Mouse (Mus musculus) limb, embryonic 13.5 days (tissue): Measurements from ENCODE around the gene Tbc1d8b. TPM values are rescaled to one million over a fixed set of nuclear protein-coding genes. Genes with fewer than 3 reads are reported as not detected.
"Not testable (repeated sequence)": the region's sequence is repeated elsewhere in the genome, so short reads cannot be mapped to it uniquely, and the experiment has no call there.

ENCODE experiments used
- ATAC-seq: fragments of 200-750 bp; cut with Nextera tagmentation; 2 replicates; pipeline ENCODE4 v1.8.0; 2017; ENCODE audit warnings: low read depth, moderate number of reproducible peaks, moderate TSS enrichment; ENCODE audit not compliant: low FRiP score
- H3K27ac ChIP-seq: fragments of 300-500 bp; sonication (generic); 2 replicates; pipeline ENCODE4 v1.5.1; 2015; ENCODE audit warnings: inconsistent platforms, mild to moderate bottlenecking, moderate library complexity
- H3K27me3 ChIP-seq: fragments of 300-500 bp; sonication (generic); 2 replicates; pipeline ENCODE4 v1.6.1; 2015; ENCODE audit warnings: mild to moderate bottlenecking, inconsistent platforms
- H3K36me3 ChIP-seq: fragments of 300-500 bp; sonication (generic); 2 replicates; pipeline ENCODE4 v1.6.1; 2015; ENCODE audit warnings: inconsistent platforms, mild to moderate bottlenecking, moderate library complexity
- H3K4me1 ChIP-seq: fragments of 300-500 bp; sonication (generic); 2 replicates; pipeline ENCODE4 v1.6.1; 2015; ENCODE audit warnings: inconsistent platforms
- H3K4me2 ChIP-seq: fragments of 300-500 bp; sonication (generic); replicated peaks from 2 replicates; pipeline ENCODE4 v1.6.1; 2015; ENCODE audit warnings: inconsistent platforms, mild to moderate bottlenecking, moderate library complexity
- H3K4me3 ChIP-seq: fragments of 300-500 bp; sonication (generic); 2 replicates; pipeline ENCODE4 v1.5.1; 2015; ENCODE audit warnings: moderate library complexity, mild to moderate bottlenecking, inconsistent platforms
- H3K9ac ChIP-seq: fragments of 300-500 bp; sonication (generic); 2 replicates; pipeline ENCODE4 v1.6.1; 2015; ENCODE audit warnings: mild to moderate bottlenecking, inconsistent platforms
- H3K9me3 ChIP-seq: fragments of 300-500 bp; sonication (generic); 2 replicates; pipeline ENCODE4 v1.6.1; 2016; ENCODE audit warnings: inconsistent platforms
- WGBS: fragments of 180-500 bp; shearing (Covaris S2); methylation state at CpG from one replicate; pipeline ENCODE4 v1.1.7; 2015; 5-methylcytosine and 5-hydroxymethylcytosine counted together
- polyA plus RNA-seq: library from polyadenylated mRNA; unstranded; fragments of >200 nt; fragmentation: Nextera tagmentation; extraction: Ambion mirVana; gene quantifications from 2 replicates; pipeline ENCODE4 v1.2.1, GENCODE M21; 2015

Tbc1d8b gene
- polyA plus RNA-seq, 1 experiment from 2014 or later: 3.8 TPM

- 0 out of 2 replicates have a peak, but pooled peaks cover 7% of the 10 kb centered on the region for H3K27me3 ChIP-seq
- H3K4me3 ChIP-seq: no peak overlapping the region
- no peak overlapping the region for H3K4me2 ChIP-seq
- H3K36me3 ChIP-seq: 0 out of 2 replicates have a peak, but pooled peaks cover 2% of the 10 kb centered on the region
- ATAC-seq: no peak
- no peak overlapping the region for H3K27ac ChIP-seq
- H3K4me1 ChIP-seq: no peaks in the 10 kb centered on the region
- H3K9me3 ChIP-seq: no peaks in the 10 kb centered on the region
- no peak overlapping the region for H3K9ac ChIP-seq
- WGBS: 86% methylated on average over 5 of the region's 5 CpGs
Observed at GRCm38 (mm10) chrX:139737066-139737465, 52.3 kb downstream of the Tbc1d8b start.

DNA sequence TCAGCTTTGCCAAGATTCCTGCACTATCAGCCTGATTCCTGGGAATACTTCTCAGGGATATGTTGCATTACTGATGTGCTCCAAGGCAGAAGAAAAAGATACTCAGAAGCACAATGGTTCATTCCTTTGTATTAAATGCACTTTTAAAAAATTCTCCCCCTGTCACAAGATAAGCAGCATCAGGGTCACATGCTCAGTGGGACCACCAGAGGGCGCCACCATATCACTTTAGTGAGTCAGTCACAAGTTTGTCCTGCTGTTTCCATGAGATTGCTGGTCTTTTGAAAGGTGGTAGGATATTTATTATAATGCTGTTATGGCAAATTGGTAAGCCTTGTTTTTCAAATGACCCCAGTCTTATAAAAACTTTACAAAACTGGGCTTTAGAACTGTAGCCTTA is 67.1 kb downstream of the Tbc1d8b start:
- H3K4me3 ChIP-seq: no peak overlapping the region
- 0% methylated on average over 1 of the region's 1 CpGs for WGBS
- H3K27ac ChIP-seq: no peak overlapping the region
- H3K36me3 ChIP-seq: peaks cover 10% of the 10 kb centered on the region
- no peaks in the 10 kb centered on the region for H3K4me1 ChIP-seq
- H3K9ac ChIP-seq: no peak overlapping the region
- no peaks in the 10 kb centered on the region for H3K27me3 ChIP-seq
- no peak for ATAC-seq
- no peaks in the 10 kb centered on the region; the same call in 1 of the 2 replicates for H3K9me3 ChIP-seq
- no peak overlapping the region for H3K4me2 ChIP-seq

- WGBS: 86% methylated on average over 3 of the region's 3 CpGs
- ATAC-seq, H3K9me3 ChIP-seq: not testable (repeated sequence)
Observed at GRCm38 (mm10) chrX:139758634-139759033, 73.8 kb downstream of the Tbc1d8b start.

GRCm38 (mm10) chrX:139762546-139762945 is 77.8 kb downstream of the Tbc1d8b start:
- ATAC-seq: no peak
- Histone ChIP-seq H3K27ac (no peak overlapping the region), H3K36me3 (no peaks in the 10 kb centered on the region)

More at GRCm38 (mm10) chrX:139758634-139759033, 73.8 kb downstream of the Tbc1d8b start:
- not testable (repeated sequence) for H3K9ac ChIP-seq, H3K4me2 ChIP-seq, H3K4me1 ChIP-seq, H3K27ac ChIP-seq, H3K4me3 ChIP-seq, H3K27me3 ChIP-seq, H3K36me3 ChIP-seq

DNA sequence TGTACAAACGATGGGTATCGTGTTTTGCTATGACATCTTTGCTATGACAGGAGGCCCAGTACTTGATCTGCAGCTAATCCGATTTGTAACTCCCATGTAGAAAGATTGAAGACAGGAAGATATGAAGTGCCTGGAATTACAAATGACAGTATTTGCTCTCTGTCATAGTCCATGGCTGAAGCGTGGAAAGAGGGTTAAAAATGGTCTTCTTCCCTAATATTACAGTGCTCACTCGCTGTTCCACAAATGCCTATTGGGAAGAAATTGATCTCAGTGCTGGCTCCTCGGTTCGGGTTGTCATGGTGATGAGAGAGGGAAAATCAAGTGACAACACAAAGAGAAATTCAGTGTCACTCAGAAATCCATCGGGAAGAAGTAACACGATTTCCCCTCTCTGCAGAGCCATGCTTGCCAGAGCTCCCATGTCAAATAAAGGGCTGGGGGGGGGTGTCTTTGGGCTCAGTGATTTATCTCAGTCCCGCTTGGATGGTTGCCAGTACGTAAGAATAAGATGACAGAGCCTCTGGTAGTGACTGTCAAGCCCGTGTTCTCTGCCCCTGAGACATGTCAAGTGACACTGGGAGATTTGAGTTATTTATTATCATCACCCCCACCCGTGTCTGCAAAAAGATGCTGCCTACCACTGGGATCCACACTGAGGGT is 85.3 kb downstream of the Tbc1d8b start:
- Histone ChIP-seq H3K4me2 (no peak overlapping the region), H3K4me3 (no peak overlapping the region), H3K9me3 (no peaks in the 10 kb centered on the region), H3K27ac (no peak overlapping the region), H3K36me3 (no peaks in the 10 kb centered on the region), H3K9ac (no peak overlapping the region), H3K4me1 (no peaks in the 10 kb centered on the region), H3K27me3 (peaks cover 18% of the 10 kb centered on the region; the same call in 1 of the 2 replicates)
- ATAC-seq: no peak
- 82% methylated on average over 13 of the region's 13 CpGs for WGBS

More at GRCm38 (mm10) chrX:139762546-139762945, 77.8 kb downstream of the Tbc1d8b start:
- Histone ChIP-seq H3K4me3 (no peak overlapping the region), H3K4me2 (no peak overlapping the region), H3K27me3 (peaks cover 3% of the 10 kb centered on the region; the same call in 1 of the 2 replicates), H3K9ac (no peak overlapping the region), H3K9me3 (no peaks in the 10 kb centered on the region), H3K4me1 (no peaks in the 10 kb centered on the region)
- WGBS: 77% methylated on average over 2 of the region's 2 CpGs

DNA sequence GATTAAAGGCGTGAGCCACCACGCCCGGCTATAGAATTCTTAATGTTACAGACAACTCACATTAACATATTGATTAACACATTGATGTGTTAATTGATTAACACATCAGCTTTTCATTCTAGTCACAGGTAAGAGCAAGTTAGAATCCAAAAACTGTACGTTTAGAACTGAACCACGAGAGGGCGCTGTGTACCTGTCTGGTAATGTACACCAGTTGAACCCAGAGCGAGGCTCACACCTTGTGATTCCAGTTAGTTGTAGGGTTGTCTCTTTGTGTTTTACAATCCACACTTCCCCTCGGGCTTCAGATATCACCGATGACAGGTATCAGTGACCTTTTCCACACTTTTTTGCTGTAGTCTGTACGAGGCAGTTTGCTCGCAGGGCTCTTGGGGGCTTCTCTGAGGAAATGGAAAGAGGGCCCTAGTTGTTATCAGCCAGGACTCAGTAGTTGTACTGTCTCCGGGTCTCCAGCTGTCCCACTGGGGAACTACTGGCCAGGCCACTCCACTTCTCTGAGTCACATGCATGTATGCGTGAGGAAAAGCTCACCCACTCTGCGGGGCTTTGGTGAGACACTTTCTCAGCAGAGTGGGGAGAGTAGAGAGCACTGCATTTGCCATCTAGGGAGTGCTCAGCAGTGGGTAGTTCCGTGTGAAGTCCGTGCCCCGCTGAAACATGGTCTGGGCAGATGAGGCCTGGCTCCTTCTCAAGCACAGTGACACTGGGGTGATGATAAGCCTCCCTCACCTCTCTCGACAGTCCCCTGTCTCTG is 89.7 kb downstream of the Tbc1d8b start:
- peak; percentile 36; the same call in 1 of the 2 replicates for ATAC-seq
- H3K4me3 ChIP-seq: no peak overlapping the region
- H3K27me3 ChIP-seq: peaks cover 23% of the 10 kb centered on the region; the same call in 1 of the 2 replicates
- peak overlapping the region; percentile 19; the same call in 1 of the 2 replicates for H3K4me2 ChIP-seq
- H3K36me3 ChIP-seq: no peaks in the 10 kb centered on the region
- H3K4me1 ChIP-seq: no peaks in the 10 kb centered on the region
- H3K9ac ChIP-seq: no peak overlapping the region
- 28% methylated on average over 18 of the region's 18 CpGs for WGBS
- no peaks in the 10 kb centered on the region for H3K9me3 ChIP-seq
- H3K27ac ChIP-seq: no peak overlapping the region

DNA sequence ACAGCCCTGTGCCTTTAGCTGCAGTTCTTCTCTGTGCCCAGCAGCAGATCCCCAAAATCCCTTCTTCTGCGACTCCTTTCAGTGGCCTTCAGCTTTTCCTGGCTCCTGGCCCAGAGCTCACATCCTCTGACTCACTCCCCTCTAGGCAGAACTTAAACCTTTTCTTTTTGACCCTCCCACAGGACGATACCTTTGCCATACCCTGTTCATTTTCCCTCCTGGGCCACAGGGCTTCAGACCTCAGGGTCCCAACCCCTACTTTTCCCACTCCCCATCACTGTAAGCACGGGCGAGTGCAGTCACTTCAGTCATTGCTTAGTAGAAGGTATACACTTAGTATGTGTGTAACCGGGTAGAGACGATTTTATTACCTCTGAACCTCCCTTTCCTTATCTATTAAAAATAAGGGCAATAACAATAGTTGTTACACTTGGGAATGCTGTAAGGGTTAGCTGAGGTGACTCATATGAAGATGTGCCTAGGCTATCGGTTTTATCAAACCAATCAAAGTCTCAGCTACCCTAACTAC is 90.4 kb downstream of the Tbc1d8b start:
- Histone ChIP-seq H3K27ac (no peak overlapping the region), H3K9me3 (no peaks in the 10 kb centered on the region), H3K9ac (no peak overlapping the region), H3K4me2 (no peak overlapping the region), H3K27me3 (peaks cover 27% of the 10 kb centered on the region; the same call in 1 of the 2 replicates), H3K4me3 (no peak overlapping the region), H3K4me1 (no peaks in the 10 kb centered on the region), H3K36me3 (no peaks in the 10 kb centered on the region)
- 61% methylated on average over 7 of the region's 7 CpGs for WGBS
- ATAC-seq: no peak

DNA sequence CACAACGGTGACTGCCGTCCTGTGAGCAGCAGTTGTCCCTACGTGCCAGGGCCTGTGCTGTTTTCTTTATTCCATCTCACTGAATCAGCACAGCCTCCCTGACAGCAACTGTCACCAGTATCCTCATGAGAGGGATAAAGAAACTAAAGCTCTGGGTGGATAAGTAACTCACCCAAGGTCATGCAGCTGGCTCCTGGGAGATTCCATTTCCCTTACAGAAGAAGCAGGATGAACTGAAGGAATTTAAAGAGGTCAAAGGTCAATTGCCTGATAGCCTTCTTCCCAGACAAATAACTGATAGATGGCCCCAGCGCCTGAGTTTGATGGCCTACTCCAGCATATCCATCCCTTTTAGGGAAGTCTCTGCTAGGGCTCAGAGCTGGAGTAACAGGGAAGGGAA is 92.6 kb downstream of the Tbc1d8b start:
- Histone ChIP-seq H3K4me2 (no peak overlapping the region), H3K27ac (no peak overlapping the region), H3K27me3 (peaks cover 40% of the 10 kb centered on the region), H3K4me3 (no peak overlapping the region), H3K36me3 (no peaks in the 10 kb centered on the region), H3K4me1 (no peaks in the 10 kb centered on the region), H3K9me3 (no peaks in the 10 kb centered on the region), H3K9ac (no peak overlapping the region)
- no peak for ATAC-seq
- WGBS: 41% methylated on average over 4 of the region's 4 CpGs

- Histone ChIP-seq H3K27ac (no peak overlapping the region), H3K27me3 (peaks cover 51% of the 10 kb centered on the region), H3K4me2 (no peak overlapping the region), H3K9me3 (no peaks in the 10 kb centered on the region), H3K4me1 (no peaks in the 10 kb centered on the region), H3K4me3 (no peak overlapping the region), H3K9ac (no peak overlapping the region), H3K36me3 (no peaks in the 10 kb centered on the region)
- 88% methylated on average over 1 of the region's 1 CpGs for WGBS
- no peak for ATAC-seq
Observed at GRCm38 (mm10) chrX:139778886-139779285, 94.1 kb downstream of the Tbc1d8b start.

- H3K4me2 ChIP-seq: no peak overlapping the region
- no peak overlapping the region for H3K27ac ChIP-seq
- peaks cover 51% of the 10 kb centered on the region for H3K27me3 ChIP-seq
- no peak overlapping the region for H3K9ac ChIP-seq
- no peaks in the 10 kb centered on the region for H3K4me1 ChIP-seq
- no peaks in the 10 kb centered on the region for H3K9me3 ChIP-seq
- H3K36me3 ChIP-seq: no peaks in the 10 kb centered on the region
- WGBS: 85% methylated on average over 5 of the region's 5 CpGs
- H3K4me3 ChIP-seq: no peak overlapping the region
- no peak for ATAC-seq
Observed at GRCm38 (mm10) chrX:139779401-139779800, 94.6 kb downstream of the Tbc1d8b start.

DNA sequence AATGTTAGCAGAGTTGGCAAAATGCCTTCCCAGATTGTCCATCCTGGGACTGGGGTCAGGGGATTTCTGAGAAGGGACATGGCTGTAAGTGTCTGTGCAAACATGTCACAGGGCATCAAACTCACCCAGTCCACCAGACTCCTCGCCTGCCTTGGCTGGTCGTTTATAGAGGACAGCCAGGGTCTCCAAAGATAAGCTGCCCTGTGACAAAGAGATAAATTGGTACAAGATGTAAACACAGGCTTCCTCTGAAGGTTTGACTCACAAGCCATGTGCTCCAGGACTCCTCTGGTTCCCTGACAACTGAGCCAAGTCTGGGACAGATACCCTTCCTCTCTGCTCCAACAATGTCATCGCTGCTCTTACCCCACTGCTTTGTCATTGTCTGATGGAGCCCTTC is 96.2 kb downstream of the Tbc1d8b start:
- no peak overlapping the region for H3K4me3 ChIP-seq
- no peak for ATAC-seq
- H3K27me3 ChIP-seq: peaks cover 51% of the 10 kb centered on the region

DNA sequence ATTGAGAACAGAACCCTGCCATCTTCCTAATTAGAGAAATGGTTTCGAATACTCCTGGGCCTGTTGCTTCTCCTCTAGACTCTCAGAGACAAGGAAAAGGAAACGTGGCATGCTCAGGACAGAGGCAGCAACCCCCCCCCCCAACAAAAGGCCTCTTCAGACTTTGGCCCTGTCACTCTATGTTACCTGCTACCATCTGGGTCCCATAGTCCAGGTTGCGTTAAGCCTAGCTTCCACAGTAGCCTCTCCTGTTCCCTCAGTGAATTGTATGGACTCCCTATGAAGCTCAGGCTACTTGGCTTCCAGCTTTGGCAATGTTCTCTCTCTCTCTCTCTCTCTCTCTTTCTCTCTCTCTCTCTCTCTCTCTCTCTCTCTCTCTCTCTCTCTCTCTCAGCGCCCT is 96.8 kb downstream of the Tbc1d8b start:
- H3K36me3 ChIP-seq: no peaks in the 10 kb centered on the region
- H3K4me1 ChIP-seq: no peaks in the 10 kb centered on the region
- peaks cover 55% of the 10 kb centered on the region for H3K27me3 ChIP-seq
- H3K4me2 ChIP-seq: no peak overlapping the region
- no peak for ATAC-seq
- no peaks in the 10 kb centered on the region for H3K9me3 ChIP-seq
- no peak overlapping the region for H3K9ac ChIP-seq
- WGBS: 76% methylated on average over 4 of the region's 4 CpGs
- H3K27ac ChIP-seq: no peak overlapping the region
- no peak overlapping the region for H3K4me3 ChIP-seq

More for the DNA sequence above, 96.2 kb downstream of the Tbc1d8b start:
- WGBS: 40% methylated on average over 3 of the region's 3 CpGs
- H3K9me3 ChIP-seq: no peaks in the 10 kb centered on the region
- H3K4me1 ChIP-seq: no peaks in the 10 kb centered on the region
- no peaks in the 10 kb centered on the region for H3K36me3 ChIP-seq
- no peak overlapping the region for H3K27ac ChIP-seq
- H3K9ac ChIP-seq: no peak overlapping the region
- no peak overlapping the region for H3K4me2 ChIP-seq
